Mouse (Mus musculus) thymus, adult 18-20 months (tissue): ENCODE results near the gene Gm4353.
A peak's percentile ranks its signal among the peaks of the same experiment; 100 is the strongest.

ENCODE experiments used
- DNase-seq, 2 experiments: peaks; one replicate each; pipeline ENCODE4 v3.0.0; 2022; ENCODE audit warnings: mixed read lengths in 2 of 2

The Gm4353 gene

DNA sequence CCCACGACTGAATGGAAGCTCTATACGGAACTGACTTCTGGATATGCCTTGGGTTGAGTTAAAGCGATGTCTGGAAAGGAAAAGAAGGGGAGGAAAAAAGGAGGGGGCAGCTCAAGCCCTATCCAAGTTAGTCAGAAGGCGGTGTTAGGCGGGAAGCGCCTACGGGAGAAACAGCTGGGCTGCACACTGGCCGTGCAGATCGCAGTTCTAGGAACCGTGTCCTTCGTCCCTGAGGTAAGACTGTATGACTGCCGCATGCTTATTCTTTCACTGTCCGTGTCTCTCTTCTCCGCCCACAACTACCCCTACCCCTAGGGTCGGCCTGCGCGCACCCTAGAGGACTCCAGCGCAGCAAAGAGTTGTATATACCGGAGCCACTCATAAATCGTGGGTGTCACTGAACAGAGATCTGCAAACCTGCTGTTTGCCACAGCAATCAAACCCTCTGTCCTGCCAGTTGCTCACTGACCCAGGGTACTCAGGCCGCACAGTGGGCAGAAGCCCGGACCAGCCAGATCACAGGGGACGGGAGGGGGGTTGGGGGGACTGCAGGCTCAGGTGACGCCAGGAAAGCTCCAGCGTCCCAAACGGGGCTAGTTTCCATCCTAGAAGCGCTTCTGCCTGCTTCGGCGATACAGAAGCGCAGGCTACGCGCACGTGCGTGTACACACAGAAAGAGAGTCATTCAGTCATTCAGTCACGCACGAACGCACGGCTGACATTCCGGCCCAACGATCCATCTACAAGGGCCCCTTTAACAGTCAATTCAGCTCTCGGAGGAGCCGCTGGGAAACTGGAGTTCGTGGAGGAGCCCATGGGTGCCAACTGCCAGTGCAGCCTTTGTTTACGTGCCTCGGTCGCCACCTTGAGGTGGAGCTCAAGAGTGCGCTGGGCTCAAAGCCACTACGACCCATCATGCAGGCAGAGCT is 44.6 kb downstream of the Gm4353 start:
- peak; percentile 50 to 51 for DNase-seq

DNA sequence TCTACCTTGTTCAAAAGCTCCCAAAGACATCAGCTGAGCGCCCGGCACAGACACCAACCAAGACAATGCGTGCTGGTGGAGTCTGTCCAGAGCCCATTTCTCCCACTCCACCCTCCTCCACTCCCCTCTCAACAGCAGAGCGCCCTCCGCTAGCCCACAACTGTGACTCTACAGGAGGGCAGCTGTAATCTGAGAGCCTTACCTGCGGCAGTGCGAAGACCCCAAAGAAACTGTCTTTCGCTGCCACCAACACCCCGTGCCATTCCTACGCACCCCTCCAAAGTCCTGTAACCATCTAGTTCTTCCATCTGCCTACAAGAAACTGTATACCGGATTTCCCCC is 45.3 kb downstream of the Gm4353 start, which contains the start of gene 1110004F10Rik:
TSS of gene 1110004F10Rik (plus strand) at position 202 of the 342 bp plus-strand sequence.
- no peak for DNase-seq

DNA sequence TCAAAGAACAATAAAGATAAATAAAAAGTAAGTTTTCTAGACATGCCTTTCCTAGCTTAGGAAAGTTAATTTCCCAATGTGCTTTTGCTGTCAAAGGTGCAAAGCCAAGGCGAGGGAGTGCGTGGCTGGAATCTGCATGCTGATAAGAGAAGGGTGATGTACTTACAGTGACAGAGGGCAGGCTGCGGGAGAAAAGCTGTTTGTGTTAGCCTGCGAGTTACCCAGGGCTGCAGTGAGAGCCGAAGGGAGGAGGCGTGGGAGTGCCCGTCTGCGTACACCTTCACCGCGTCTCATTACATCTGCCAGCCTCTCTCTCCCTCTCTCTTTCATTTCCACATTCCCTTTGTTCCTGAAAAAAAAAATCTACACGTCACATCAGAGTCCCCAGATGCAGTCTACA is 45.9 kb downstream of the Gm4353 start, which contains the start of gene Sox6:
TSS of gene Sox6 (minus strand) at position 286 of the 400 bp plus-strand sequence.
- DNase-seq, result no peak

DNA sequence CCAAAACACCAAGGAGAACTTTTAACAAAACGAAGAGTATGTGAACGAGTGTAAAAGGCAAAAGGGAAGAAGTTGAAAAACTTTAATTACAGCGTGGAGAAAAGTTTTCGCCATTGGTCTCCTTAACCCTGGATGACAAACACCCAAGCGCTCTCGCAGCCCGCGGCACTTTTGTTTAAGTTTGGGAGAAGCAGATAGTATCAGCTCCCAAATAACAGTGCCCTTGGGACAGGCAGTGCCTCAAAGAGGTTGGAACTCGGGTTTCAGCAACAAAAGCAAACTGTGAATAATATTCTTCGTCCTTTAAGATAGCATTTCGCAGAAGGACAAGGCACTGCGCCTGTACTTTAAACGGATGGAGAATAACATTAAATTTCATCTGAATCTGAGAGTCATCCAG is 46.4 kb downstream of the Gm4353 start:
- DNase-seq, result no peak

DNA sequence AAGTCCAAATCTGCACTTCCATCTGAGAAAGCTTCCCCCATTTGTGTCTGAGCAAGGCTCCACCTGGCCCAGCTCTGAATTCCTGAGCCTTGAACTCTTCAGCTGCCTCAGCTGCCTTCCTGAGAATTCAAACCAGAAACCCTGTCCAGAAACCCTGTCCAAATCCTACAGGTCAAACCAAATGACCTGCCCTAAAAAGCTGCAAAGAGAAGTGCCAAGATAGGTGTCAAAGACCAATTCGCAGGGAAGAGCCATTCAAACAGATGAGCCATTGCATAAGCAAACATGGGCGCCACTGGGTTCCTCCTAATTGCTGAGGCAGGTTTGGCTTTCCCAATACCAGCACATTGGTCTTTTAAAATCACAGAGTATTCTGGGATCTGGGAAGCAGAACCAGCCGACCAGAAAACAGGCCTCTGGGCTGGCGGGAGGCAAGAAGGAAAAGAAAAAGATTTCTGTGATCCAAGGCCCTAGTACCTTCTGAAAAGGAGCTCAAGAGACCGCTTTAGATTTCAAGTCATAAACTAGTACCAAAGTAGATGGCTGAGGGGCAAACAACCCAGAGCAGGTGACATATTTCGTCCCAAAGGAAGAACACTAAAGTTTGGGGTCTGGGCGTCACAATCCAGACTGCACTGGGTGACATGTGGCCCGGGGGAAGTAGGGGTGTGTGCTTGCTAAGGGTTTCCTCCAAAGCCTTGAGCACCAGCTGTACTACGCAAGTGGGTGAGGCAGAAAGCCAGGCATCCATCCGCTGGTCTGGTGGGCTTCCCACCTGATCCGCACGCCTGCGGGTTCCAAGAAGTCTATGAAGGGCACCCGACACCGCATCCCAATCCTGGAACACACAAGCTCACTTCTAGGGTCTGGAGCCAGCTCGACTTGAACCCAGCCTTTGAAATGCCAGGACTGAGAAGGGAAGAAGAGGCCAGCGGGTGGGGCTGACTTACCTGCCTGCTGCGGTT is 47.6 kb downstream of the Gm4353 start:
- no peak for DNase-seq

DNA sequence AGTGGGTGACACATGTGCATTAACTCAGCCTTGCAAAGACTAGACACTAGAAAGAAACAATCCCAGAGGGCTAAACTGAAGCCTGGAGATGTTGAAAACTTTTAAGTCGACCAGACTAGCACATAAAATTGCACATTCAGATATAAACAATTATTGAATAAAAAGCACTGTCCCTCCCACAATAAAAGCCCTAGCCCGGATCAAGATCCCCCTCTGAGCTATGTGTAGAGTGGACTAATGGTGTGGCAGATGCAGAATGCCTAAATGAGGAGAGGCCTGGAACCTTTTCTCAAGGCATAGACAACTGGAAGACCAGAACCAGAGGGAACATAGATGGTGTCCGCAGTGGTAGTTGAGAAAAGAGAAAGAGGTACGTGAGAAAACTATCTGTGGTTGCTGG is 48.9 kb downstream of the Gm4353 start:
- DNase-seq, result no peak

DNA sequence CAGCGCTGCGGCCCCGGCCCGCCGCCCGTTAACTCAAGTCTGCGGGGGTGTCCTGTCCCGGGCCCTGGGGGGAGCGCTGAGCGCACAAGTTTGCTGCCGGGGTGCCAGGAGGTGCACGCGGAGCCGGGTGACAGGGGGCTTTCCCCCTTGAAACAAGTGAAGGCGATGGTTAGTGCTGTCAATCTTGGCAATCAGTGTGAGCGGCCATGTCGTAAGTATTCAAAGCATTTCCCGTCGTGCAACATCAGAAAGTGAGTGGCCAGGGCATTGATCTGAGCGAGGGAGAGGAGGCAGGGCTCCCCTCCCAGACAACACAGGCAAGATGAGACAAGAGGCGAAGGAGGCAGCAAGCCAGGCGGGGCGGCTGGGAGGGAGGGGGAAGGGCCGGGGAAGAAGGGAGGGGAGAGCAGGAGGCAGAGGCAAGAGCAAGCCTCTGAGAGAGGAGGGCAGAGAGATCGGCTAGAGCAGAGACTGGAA is 50.1 kb downstream of the Gm4353 start:
- peak; percentile 5 for DNase-seq

DNA sequence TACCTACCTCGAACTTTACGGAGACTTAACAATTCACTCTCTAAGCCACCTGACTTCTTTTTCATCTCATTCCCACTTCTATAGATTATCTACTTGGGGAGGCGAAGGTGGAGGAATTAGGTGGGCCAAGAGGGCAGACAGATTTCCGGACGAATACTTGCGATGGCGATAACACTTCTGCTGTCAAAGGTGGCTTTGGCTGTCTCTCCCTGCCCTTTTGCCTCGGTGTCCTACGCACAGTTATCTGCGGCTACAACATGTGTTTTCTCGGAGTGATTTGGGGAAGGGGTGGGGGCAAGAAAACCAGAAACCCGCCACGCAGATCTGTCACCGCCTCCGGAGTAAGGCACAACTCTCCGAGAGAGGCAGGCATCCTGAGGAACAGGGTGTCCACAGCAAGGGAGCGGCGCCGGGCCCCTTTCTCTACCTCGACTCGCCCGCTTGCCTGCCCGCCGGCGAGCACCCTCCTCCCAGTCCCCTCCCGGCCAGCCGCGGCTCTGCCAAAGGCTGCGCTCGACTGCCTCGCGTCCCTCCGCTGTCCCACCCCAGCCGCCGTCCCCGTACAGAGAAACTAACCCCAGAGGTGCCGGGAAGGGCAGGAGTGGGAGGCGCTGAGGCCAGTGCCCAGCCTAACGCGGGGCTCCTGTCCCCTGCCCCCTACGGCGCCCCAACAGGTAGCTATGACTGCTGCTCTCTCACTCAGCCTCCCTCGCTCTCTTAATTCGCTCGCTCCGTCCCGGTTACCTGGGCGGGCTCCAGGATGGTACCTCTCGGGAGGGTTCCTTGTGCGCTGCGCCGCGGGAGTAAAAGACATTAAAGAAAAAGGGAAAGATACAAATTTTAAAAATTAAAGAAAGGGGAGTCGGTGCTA is 50.8 kb downstream of the Gm4353 start:
- peak; percentile 6 to 9 for DNase-seq
